Mouse (Mus musculus) liver, adult 2 months (tissue): ENCODE data around the gene Pou3f1. TPM values are rescaled to one million over a fixed set of nuclear protein-coding genes. Genes with fewer than 3 reads are reported as not detected.

Experiments used
- DNase-seq: peaks from one replicate; pipeline ENCODE4 v3.0.0-alpha.2; 2011; ENCODE audit warnings: low read depth, low spot score; ENCODE audit errors: extremely low read depth
- H3K27ac ChIP-seq: fragments of 200-500 bp; replicated peaks from 2 replicates; pipeline ENCODE4 v1.5.1; 2012; ENCODE audit warnings: low read depth, mild to moderate bottlenecking, control low read depth, inconsistent platforms, low read length; ENCODE audit not compliant: insufficient read depth
- H3K27me3 ChIP-seq: fragments of 200-500 bp; 2 replicates; pipeline ENCODE4 v1.6.1; 2012; ENCODE audit warnings: mild to moderate bottlenecking, moderate library complexity, low read length, inconsistent platforms; ENCODE audit not compliant: control insufficient read depth, insufficient read depth
- H3K36me3 ChIP-seq: fragments of 200-500 bp; 2 replicates; pipeline ENCODE4 v1.6.1; 2012; ENCODE audit warnings: low read length, inconsistent platforms; ENCODE audit not compliant: control insufficient read depth, insufficient read depth
- H3K4me1 ChIP-seq: fragments of 200-500 bp; 2 replicates; pipeline ENCODE4 v1.6.1; 2011; ENCODE audit warnings: low read length; ENCODE audit not compliant: control insufficient read depth, insufficient read depth
- H3K4me3 ChIP-seq: fragments of 200-500 bp; 2 replicates; pipeline ENCODE4 v1.5.1; 2011; ENCODE audit warnings: low read depth, mild to moderate bottlenecking, control low read depth, low read length, moderate library complexity; ENCODE audit not compliant: insufficient read depth
- H3K79me2 ChIP-seq: fragments of 200-500 bp; 2 replicates; pipeline ENCODE4 v1.6.1; 2012; ENCODE audit warnings: inconsistent platforms, mild to moderate bottlenecking, low read length, moderate library complexity; ENCODE audit not compliant: control insufficient read depth, insufficient read depth
- H3K9ac ChIP-seq: fragments of 200-500 bp; 2 replicates; pipeline ENCODE4 v1.6.1; 2012; ENCODE audit warnings: low read depth, mild to moderate bottlenecking, control low read depth, inconsistent platforms, low read length
- CTCF ChIP-seq: fragments of 200-500 bp; IDR thresholded peaks from 2 replicates; pipeline ENCODE4 v1.5.1; 2011; ENCODE audit warnings: low read depth, low read length, control low read depth
- POLR2A ChIP-seq: fragments of 200-500 bp; IDR thresholded peaks from 2 replicates; pipeline ENCODE4 v1.6.1; 2011; ENCODE audit warnings: low read length, control low read depth; ENCODE audit not compliant: insufficient read depth; ENCODE audit errors: extremely low read depth
- WGBS: fragments of 180-500 bp; shearing (Covaris S2); methylation state at CpG from one replicate; pipeline ENCODE4 v1.1.7; 2018; 5-methylcytosine and 5-hydroxymethylcytosine counted together
- polyA plus RNA-seq: library from polyadenylated mRNA; depleted of rRNA; stranded (reverse); fragments of >200 nt; gene quantifications from 2 replicates; pipeline ENCODE4 v1.2.3, GENCODE M21; 2012
- total RNA-seq: library from RNA; depleted of rRNA; stranded (reverse); fragments of >200 nt; gene quantifications from 2 replicates; pipeline ENCODE4 v1.2.3, GENCODE M21; 2014

Pou3f1 gene
- total and polyA plus RNA-seq, 2 experiments = not detected

DNA sequence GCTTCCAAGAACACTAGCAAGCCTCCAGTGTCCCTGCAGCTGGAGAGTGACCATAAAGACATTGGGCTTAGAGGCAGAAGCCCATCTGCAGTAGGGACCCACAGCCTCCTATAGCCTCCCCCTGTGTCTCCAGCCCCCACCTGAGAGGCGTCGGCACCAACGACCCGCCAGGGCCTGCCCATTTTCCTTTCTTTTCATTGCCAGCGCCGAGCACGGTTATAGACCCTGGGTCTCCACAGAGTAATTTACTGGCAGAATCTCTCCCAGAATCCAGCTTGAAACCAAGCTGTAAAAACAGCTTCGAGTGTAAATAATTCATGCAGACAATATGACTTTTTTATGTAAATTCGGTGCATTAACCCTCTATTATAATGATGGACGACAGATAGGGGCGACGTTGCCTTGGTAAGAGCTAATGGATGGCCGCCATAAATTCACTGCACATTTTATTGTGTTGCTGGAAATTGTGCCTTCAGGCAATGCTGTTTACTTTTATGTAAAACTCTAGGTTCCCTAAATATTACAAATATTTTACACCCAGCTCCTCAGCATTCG is 41.1 kb upstream of the Pou3f1 start:
- peaks cover 2% of the 10 kb centered on the region; the same call in 1 of the 2 replicates for H3K4me1 ChIP-seq
- DNase-seq = no peak
- no peak overlapping the region for H3K27ac ChIP-seq
- no peaks in the 10 kb centered on the region for H3K79me2 ChIP-seq
- WGBS = 67% methylated on average over 14 of the region's 14 CpGs
- H3K36me3 ChIP-seq = no peaks in the 10 kb centered on the region
- H3K27me3 ChIP-seq = no peaks in the 10 kb centered on the region
- no peak overlapping the region for H3K4me3 ChIP-seq
- no peak for TF ChIP-seq POLR2A
- TF ChIP-seq CTCF = no peak
- no peak overlapping the region for H3K9ac ChIP-seq

- Histone ChIP-seq H3K79me2 (no peaks in the 10 kb centered on the region), H3K36me3 (no peaks in the 10 kb centered on the region), H3K27ac (no peak overlapping the region), H3K4me3 (no peak overlapping the region), H3K9ac (no peak overlapping the region), H3K4me1 (peaks cover 2% of the 10 kb centered on the region; the same call in 1 of the 2 replicates), H3K27me3 (no peaks in the 10 kb centered on the region)
- TF ChIP-seq CTCF = no peak
- 81% methylated on average over 9 of the region's 9 CpGs for WGBS
- no peak for DNase-seq
These were observed 40.6 kb upstream of the Pou3f1 start for GRCm38 (mm10) chr4:124615986-124616385.

GRCm38 (mm10) chr4:124616636-124617035 is 40.0 kb upstream of the Pou3f1 start:
- DNase-seq = no peak
- Histone ChIP-seq H3K27ac (no peak overlapping the region), H3K9ac (no peak overlapping the region), H3K4me3 (no peak overlapping the region), H3K36me3 (no peaks in the 10 kb centered on the region), H3K79me2 (no peaks in the 10 kb centered on the region), H3K4me1 (peaks cover 2% of the 10 kb centered on the region; the same call in 1 of the 2 replicates), H3K27me3 (no peaks in the 10 kb centered on the region)
- TF ChIP-seq CTCF (no peak), POLR2A (no peak)
- 67% methylated on average over 1 of the region's 1 CpGs for WGBS

DNA sequence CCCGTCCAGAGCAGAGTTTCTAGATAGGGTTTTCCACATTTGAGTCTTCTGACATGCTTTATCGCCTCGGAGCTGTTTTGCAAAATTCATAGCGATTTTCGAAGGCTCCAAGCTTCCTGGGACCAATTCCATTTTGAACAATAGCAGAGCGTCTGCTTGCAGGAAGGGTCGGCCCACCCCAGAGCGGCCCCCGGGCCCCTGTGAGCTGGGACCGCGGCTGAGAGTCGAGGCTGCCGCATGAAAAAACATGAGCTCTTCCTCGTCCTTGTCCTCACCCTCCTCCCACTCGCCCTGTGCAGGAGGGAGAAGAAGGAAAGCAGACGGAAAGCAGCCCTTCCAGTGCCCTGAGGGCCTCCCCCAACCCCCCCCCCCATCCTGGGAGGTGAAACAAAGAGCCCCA is 38.0 kb upstream of the Pou3f1 start:
- 28% methylated on average over 16 of the region's 16 CpGs for WGBS
- no peaks in the 10 kb centered on the region for H3K27me3 ChIP-seq
- TF ChIP-seq CTCF (no peak), POLR2A (no peak)
- H3K36me3 ChIP-seq = no peaks in the 10 kb centered on the region
- H3K27ac ChIP-seq = no peak overlapping the region
- H3K4me3 ChIP-seq = no peak overlapping the region
- H3K9ac ChIP-seq = no peak overlapping the region
- no peak for DNase-seq
- H3K79me2 ChIP-seq = no peaks in the 10 kb centered on the region
- H3K4me1 ChIP-seq = no peaks in the 10 kb centered on the region

- Histone ChIP-seq H3K27ac (no peak overlapping the region), H3K4me1 (no peaks in the 10 kb centered on the region), H3K4me3 (no peak overlapping the region), H3K79me2 (no peaks in the 10 kb centered on the region), H3K27me3 (no peaks in the 10 kb centered on the region), H3K9ac (no peak overlapping the region), H3K36me3 (no peaks in the 10 kb centered on the region)
- 82% methylated on average over 11 of the region's 11 CpGs for WGBS
- no peak for DNase-seq
- TF ChIP-seq CTCF = no peak
- no peak for TF ChIP-seq POLR2A
These were observed 35.2 kb upstream of the Pou3f1 start for GRCm38 (mm10) chr4:124621406-124621805.

GRCm38 (mm10) chr4:124622566-124622965 is 34.0 kb upstream of the Pou3f1 start:
- WGBS = 68% methylated on average over 5 of the region's 5 CpGs
- no peak for TF ChIP-seq CTCF
- no peak for TF ChIP-seq POLR2A
- Histone ChIP-seq H3K9ac (no peak overlapping the region), H3K4me3 (no peak overlapping the region), H3K27ac (no peak overlapping the region), H3K4me1 (no peaks in the 10 kb centered on the region), H3K79me2 (no peaks in the 10 kb centered on the region), H3K27me3 (no peaks in the 10 kb centered on the region), H3K36me3 (no peaks in the 10 kb centered on the region)
- DNase-seq = no peak
